Comparison of ENCODE assay signal across 16 mouse cellular contexts in genomic region chr3:54760321-54761115, GRCm38 (mm10). TPM values are rescaled to one million over a fixed set of nuclear protein-coding genes. Genes with fewer than 3 reads are reported as not detected.
"Had no signal": no experiment of that assay in that cellular context is flagged by ENCODE, and none has a peak within 500 bp of the region (broad histone marks: within the 10 kb centered on the region; RNA-seq: fewer than 3 reads in every experiment).

No protein-coding gene starts in this region.

- H3K9ac ChIP-seq: limb, embryonic 15.5 days; liver, embryonic 15.5 days; lung, embryonic 15.5 days; midbrain, embryonic 12.5 days; neural tube, embryonic 13.5 days had no signal

- H3K4me2 ChIP-seq: limb, embryonic 15.5 days; liver, embryonic 15.5 days; lung, embryonic 15.5 days; midbrain, embryonic 12.5 days; neural tube, embryonic 13.5 days had no signal

- H3K36me3 ChIP-seq: limb, embryonic 15.5 days; liver, embryonic 15.5 days; lung, embryonic 15.5 days; midbrain, embryonic 12.5 days; neural tube, embryonic 13.5 days had no signal

- ATAC-seq: intestine, embryonic 16.5 days; midbrain, embryonic 16.5 days had no signal

- H3K27me3 ChIP-seq: lung, embryonic 15.5 days had no signal

- H3K27ac ChIP-seq: limb, embryonic 15.5 days; liver, embryonic 15.5 days; lung, embryonic 15.5 days; midbrain, embryonic 12.5 days; neural tube, embryonic 13.5 days had no signal

- H3K4me3 ChIP-seq: limb, embryonic 15.5 days; liver, embryonic 15.5 days; lung, embryonic 15.5 days; midbrain, embryonic 12.5 days; neural tube, embryonic 13.5 days had no signal

- DNase-seq: kidney, adult 8-10 months; kidney, postnatal 36 days; layer of hippocampus, adult 9-11 months; layer of hippocampus, postnatal 36 days; right cerebral cortex, adult 18-20 months; right cerebral cortex, postnatal 25 days; thymus, postnatal 36 days had no signal

- H3K9me3 ChIP-seq: limb, embryonic 15.5 days; liver, embryonic 15.5 days; lung, embryonic 15.5 days; midbrain, embryonic 12.5 days; neural tube, embryonic 13.5 days had no signal

RNA-seq across cellular contexts. Expression of gene Gm21958, which starts 46.4 kb away (rescaled TPM):
- polyA plus RNA-seq: intestine, embryonic 16.5 days; kidney, embryonic 16.5 days; small intestine, adult 2 months had no signal
